Mouse (Mus musculus) liver, embryonic 14.5 days (tissue): ENCODE measurements around the gene Tgfbr3l. TPM values are rescaled to one million over a fixed set of nuclear protein-coding genes. Genes with fewer than 3 reads are reported as not detected.

Experiments used
- ATAC-seq: fragments of 200-750 bp; cut with Nextera tagmentation; 2 replicates; pipeline ENCODE4 v1.8.0; 2017; ENCODE audit warnings: moderate number of reproducible peaks, mild to moderate bottlenecking, moderate library complexity; ENCODE audit not compliant: insufficient read depth
- DNase-seq, 3 experiments: peaks; one replicate each; pipeline ENCODE4 v3.0.0-alpha.2; 2012 to 2013; ENCODE audit warnings: low read depth in 3 of 3, low spot score in 3 of 3
- H3K27ac ChIP-seq: fragments of 300-500 bp; sonication (generic); 2 replicates; pipeline ENCODE4 v1.5.1; 2014; ENCODE audit warnings: moderate library complexity, mild to moderate bottlenecking, control low read depth, inconsistent platforms
- H3K27me3 ChIP-seq: fragments of 300-500 bp; sonication (generic); 2 replicates; pipeline ENCODE4 v1.6.1; 2014; ENCODE audit warnings: mild to moderate bottlenecking, low read length, moderate library complexity; ENCODE audit not compliant: control insufficient read depth, insufficient read depth
- H3K36me3 ChIP-seq: fragments of 300-500 bp; sonication (generic); replicated peaks from 2 replicates; pipeline ENCODE4 v1.6.1; 2014; ENCODE audit warnings: low read depth; ENCODE audit not compliant: control insufficient read depth, insufficient read depth
- H3K4me1 ChIP-seq, 2 experiments: fragments of 200-500 bp in 1 of 2; fragments of 300-500 bp in 1 of 2; sonication (generic) in 1 of 2; replicated peaks; 2 replicates each; pipeline ENCODE4 v1.6.1; 2012 to 2014; ENCODE audit warnings: antibody characterized with exemption in 1 of 2, inconsistent platforms in 1 of 2, low read length in 1 of 2; ENCODE audit not compliant: control insufficient read depth in 2 of 2, insufficient read depth in 2 of 2
- H3K4me2 ChIP-seq: fragments of 300-500 bp; sonication (generic); 2 replicates; pipeline ENCODE4 v1.6.1; 2014; ENCODE audit warnings: low read depth, mild to moderate bottlenecking, control low read depth, moderate library complexity
- H3K4me3 ChIP-seq, 2 experiments: fragments of 200-500 bp in 1 of 2; fragments of 300-500 bp in 1 of 2; sonication (generic) in 1 of 2; 2 replicates each; pipeline ENCODE4 v1.5.1; 2012 to 2014; ENCODE audit warnings: low read depth in 2 of 2, low read length in 2 of 2, mild to moderate bottlenecking in 2 of 2, control low read depth in 1 of 2, inconsistent platforms in 1 of 2, moderate library complexity in 1 of 2; ENCODE audit not compliant: insufficient read depth in 1 of 2
- H3K9ac ChIP-seq: fragments of 300-500 bp; sonication (generic); replicated peaks from 2 replicates; pipeline ENCODE4 v1.6.1; 2014; ENCODE audit warnings: mild to moderate bottlenecking, control low read depth, moderate library complexity
- H3K9me3 ChIP-seq: fragments of 300-500 bp; sonication (generic); 2 replicates; pipeline ENCODE4 v1.6.1; 2016; ENCODE audit warnings: low read length, mixed read lengths; ENCODE audit not compliant: control insufficient read depth
- CTCF ChIP-seq: IDR thresholded peaks from 2 replicates; pipeline ENCODE4 v1.5.1; 2016; ENCODE audit warnings: antibody characterized with exemption, low read depth, control low read depth
- EP300 ChIP-seq: IDR thresholded peaks from 2 replicates; pipeline ENCODE4 v1.6.1; 2016; ENCODE audit warnings: antibody characterized with exemption, low read depth
- WGBS: fragments of 180-500 bp; shearing (Covaris S2); extraction: QIAGEN DNeasy Blood & Tissue Kit; methylation state at CpG from one replicate; pipeline ENCODE4 v1.1.7; 2014; ENCODE audit not compliant: insufficient replicate concordance; 5-methylcytosine and 5-hydroxymethylcytosine counted together
- polyA plus RNA-seq, 2 experiments: library from polyadenylated mRNA; depleted of rRNA in 1 of 2; stranded (reverse) in 1 of 2; unstranded in 1 of 2; fragments of >200 nt; fragmentation: Nextera tagmentation in 1 of 2; extraction: Ambion mirVana in 1 of 2; gene quantifications; 2 replicates each; pipeline versions ENCODE4 v1.2.1 to v1.2.3; 2012 to 2014

Gene Tgfbr3l
- polyA plus RNA-seq, 2 experiments, result 0.30 to 5.2 TPM

DNA sequence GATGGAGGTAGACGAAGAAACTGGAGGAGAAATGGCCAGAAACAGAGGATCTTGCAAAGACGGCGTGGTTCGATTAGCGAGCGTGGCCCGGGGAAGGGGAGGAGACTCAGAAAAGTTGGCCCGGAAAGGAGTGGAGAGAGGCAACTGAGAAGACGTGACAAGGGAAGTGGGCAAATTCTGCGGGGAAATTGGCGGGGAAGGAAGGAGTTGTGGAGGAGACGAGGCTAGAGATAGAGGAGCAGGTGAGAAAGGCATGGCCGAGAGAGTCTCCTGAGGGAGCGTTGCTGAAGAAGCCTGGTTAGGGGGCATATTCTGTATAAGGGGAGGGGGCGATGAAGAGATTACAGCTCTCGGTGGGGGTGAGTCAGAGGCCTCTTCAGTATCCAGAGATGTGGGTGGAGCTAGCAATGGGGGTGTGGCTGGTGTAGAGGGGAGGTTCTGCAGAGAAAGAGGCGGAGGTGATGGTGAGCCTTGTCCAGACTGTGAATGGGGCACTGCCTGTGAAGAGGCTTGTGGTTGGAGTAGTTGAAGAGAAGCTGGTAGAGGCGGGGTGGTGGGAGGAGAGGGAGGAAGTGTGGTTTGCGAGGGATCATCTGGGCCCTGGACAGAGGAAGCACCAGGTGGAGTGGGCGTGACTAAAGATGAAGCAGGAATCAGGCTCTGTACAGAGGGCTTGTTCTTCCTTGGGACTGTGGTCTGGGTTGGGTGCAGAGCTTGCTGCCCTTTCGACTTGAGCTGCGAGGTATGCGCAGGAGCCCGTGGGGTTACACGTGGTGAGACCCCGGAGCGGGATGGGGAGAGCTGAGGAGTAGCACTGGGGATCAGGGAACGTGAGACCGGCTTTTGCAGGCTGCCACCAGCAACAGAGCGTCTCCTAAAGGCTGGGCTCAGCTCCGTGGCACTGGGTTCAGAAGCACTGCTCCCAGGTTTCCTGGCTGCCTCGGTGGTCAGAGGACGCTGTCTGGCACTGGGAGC is 33.7 kb upstream of the Tgfbr3l start:
- no peak for TF ChIP-seq EP300
- TF ChIP-seq CTCF, result no peak
- Histone ChIP-seq H3K9ac (no peak overlapping the region; the same call in 1 of the 2 replicates), H3K27me3 (peaks cover 50% of the 10 kb centered on the region), H3K36me3 (no peaks in the 10 kb centered on the region), H3K4me1 (peaks cover 0 to 10% of the 10 kb centered on the region in 2 experiments; a peak in 2 of 4 replicates), H3K4me2 (peak overlapping the region; percentile 65), H3K4me3 (peak overlapping the region; percentile 42), H3K9me3 (no peaks in the 10 kb centered on the region), H3K27ac (no peak overlapping the region)
- 4% methylated on average over 33 of the region's 33 CpGs for WGBS
- DNase-seq (peak in 2 of 3 experiments; percentile 32 to 52), ATAC-seq (peak; percentile 69)

DNA sequence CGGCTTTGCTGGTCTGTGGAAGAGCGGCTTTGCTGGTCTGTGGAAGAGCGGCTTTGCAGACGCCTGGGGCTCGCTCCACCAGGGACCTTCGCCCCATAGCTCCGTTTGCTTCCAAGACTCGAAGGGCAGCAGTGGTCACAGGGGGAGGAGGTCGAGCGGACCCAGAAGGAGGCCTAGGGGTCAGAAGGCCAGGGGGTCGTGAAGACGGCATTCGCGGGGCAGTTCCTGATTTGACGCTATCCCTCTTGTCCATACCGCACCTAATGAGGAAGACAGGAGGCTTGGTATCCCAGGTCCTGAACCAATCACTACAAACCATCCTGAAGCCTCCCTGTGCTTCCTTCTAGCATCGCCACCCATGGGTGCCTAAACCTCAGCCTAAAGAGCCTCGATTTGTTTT is 31.7 kb upstream of the Tgfbr3l start:
- H3K9ac ChIP-seq, result no peak overlapping the region
- H3K4me1 ChIP-seq, result peaks cover 0 to 10% of the 10 kb centered on the region in 2 experiments; a peak in 2 of 4 replicates
- 12% methylated on average over 18 of the region's 18 CpGs for WGBS
- no peak overlapping the region for H3K27ac ChIP-seq
- no peak overlapping the region for H3K4me2 ChIP-seq
- TF ChIP-seq EP300, result no peak
- no peak for TF ChIP-seq CTCF
- H3K9me3 ChIP-seq, result no peaks in the 10 kb centered on the region
- H3K4me3 ChIP-seq, result no peak overlapping the region
- DNase-seq (no peak), ATAC-seq (no peak)
- no peaks in the 10 kb centered on the region for H3K36me3 ChIP-seq
- peaks cover 50% of the 10 kb centered on the region for H3K27me3 ChIP-seq

DNA sequence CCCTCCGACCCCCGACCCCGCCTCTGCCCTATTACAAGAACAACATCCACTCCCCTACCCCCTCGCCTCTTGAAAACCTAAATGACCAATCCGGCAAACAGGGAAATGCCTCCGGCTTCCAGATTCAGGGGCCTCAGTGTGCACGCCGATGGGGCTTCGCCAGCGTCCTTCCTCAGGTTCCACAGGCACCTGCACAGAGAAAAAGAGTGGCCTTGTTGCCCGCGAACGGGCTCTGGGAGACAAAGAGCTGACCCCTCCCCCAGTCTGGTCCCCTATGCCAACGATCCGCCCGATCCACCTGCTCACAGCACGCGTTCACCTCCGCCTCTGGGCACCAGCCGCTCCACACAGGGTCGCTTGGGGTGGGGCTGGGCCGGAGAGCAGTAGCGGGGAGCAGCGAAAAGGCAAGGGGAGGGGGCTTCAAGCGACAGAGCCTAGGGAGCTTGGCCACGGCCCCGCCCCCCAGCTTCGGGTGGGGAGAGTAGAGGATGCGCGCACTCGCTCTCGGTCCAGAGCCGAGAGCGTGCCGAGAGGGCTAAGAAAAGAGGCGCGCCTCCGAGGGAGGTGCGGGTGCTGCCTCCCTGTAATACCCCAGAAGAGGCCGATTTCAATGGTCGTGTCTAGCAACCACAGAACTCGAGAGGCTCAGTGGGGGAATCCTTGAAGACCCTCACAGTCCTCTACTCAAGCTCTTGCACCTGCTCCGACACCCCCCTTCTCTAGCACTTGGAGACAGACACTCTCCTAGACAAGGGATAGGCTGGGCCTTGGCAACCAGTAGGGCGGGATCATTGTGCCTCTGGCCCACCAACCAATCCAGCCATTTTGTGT is 31.0 kb upstream of the Tgfbr3l start, which contains the start of gene Prr36:
TSS of gene Prr36 (minus strand) at position 669 of the 831 bp plus-strand sequence.
- Histone ChIP-seq H3K4me2 (peak within 1 kb of the TSS; percentile 32), H3K27ac (no peak within 1 kb of the TSS), H3K4me3 (peak within 1 kb of the TSS in 1 of 2 experiments; percentile 3; a peak in 1 of 4 replicates), H3K27me3 (peaks cover 50% of the 10 kb centered on the region), H3K9me3 (no peaks in the 10 kb centered on the region), H3K9ac (no peak within 1 kb of the TSS), H3K4me1 (peaks cover 0 to 10% of the 10 kb centered on the region in 2 experiments; a peak in 2 of 4 replicates), H3K36me3 (no peaks in the 10 kb centered on the region)
- WGBS, result 3% methylated on average over 44 of the region's 44 CpGs
- ATAC-seq (no peak), DNase-seq (no peak)
- TF ChIP-seq CTCF (no peak), EP300 (no peak)

DNA sequence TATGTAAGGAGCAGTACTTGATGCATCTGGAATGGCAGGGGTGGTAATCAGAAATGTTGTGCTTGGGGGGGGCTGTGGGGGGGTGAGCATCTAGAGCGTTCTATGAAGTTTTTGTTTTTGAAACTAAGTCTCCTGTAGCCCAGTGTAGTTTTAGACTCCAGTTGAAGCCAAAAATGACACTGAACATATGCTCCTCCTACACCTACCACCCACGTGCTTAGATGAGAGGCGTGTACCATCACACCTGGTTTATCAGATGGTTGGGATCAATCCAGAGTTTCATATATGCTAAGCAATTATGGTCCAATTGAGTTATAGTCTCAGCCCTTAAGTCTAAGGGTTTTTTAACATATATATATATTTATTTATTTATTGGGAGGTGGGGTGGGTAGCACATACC is 28.4 kb upstream of the Tgfbr3l start:
- WGBS, result 57% methylated on average over 3 of the region's 3 CpGs
- no peak overlapping the region for H3K9ac ChIP-seq
- H3K4me3 ChIP-seq, result no peak overlapping the region
- H3K27ac ChIP-seq, result no peak overlapping the region
- no peaks in the 10 kb centered on the region for H3K4me1 ChIP-seq
- DNase-seq, result no peak
- H3K9me3 ChIP-seq, result no peaks in the 10 kb centered on the region
- H3K36me3 ChIP-seq, result no peaks in the 10 kb centered on the region
- ATAC-seq, result no peak
- H3K4me2 ChIP-seq, result no peak overlapping the region
- peaks cover 38% of the 10 kb centered on the region for H3K27me3 ChIP-seq
- no peak for TF ChIP-seq CTCF
- TF ChIP-seq EP300, result no peak
